Mouse (Mus musculus) forebrain, embryonic 14.5 days (tissue): ENCODE results near the gene Kif7. TPM values are rescaled to one million over a fixed set of nuclear protein-coding genes. Genes with fewer than 3 reads are reported as not detected.

Experiments used
- ATAC-seq: fragments of 200-750 bp; cut with Nextera tagmentation; 2 replicates; pipeline ENCODE4 v1.8.0; 2017; ENCODE audit warnings: mild to moderate bottlenecking, moderate library complexity
- DNase-seq: peaks from one replicate; pipeline ENCODE4 v3.0.0-alpha.2; 2015; ENCODE audit warnings: low spot score
- H3K27ac ChIP-seq: fragments of 300-500 bp; sonication (generic); 2 replicates; pipeline ENCODE4 v1.5.1; 2014; ENCODE audit warnings: low read depth, mild to moderate bottlenecking, control low read depth, low read length, moderate library complexity
- H3K27me3 ChIP-seq: fragments of 300-500 bp; sonication (generic); replicated peaks from 2 replicates; pipeline ENCODE4 v1.6.1; 2014; ENCODE audit warnings: low read length, control low read depth, mixed read lengths; ENCODE audit not compliant: control insufficient read depth, insufficient read depth
- H3K36me3 ChIP-seq: fragments of 300-500 bp; sonication (generic); 2 replicates; pipeline ENCODE4 v1.6.1; 2014; ENCODE audit warnings: low read length, control low read depth; ENCODE audit not compliant: control insufficient read depth, insufficient read depth
- H3K4me1 ChIP-seq: fragments of 300-500 bp; sonication (generic); 2 replicates; pipeline ENCODE4 v1.6.1; 2014; ENCODE audit warnings: antibody characterized with exemption, low read length, control low read depth; ENCODE audit not compliant: control insufficient read depth, insufficient read depth
- H3K4me2 ChIP-seq: fragments of 300-500 bp; sonication (generic); 2 replicates; pipeline ENCODE4 v1.6.1; 2014; ENCODE audit warnings: mild to moderate bottlenecking, control low read depth, low read length
- H3K4me3 ChIP-seq: fragments of 300-500 bp; sonication (generic); 2 replicates; pipeline ENCODE4 v1.5.1; 2014; ENCODE audit warnings: low read depth, low read length, control low read depth
- H3K9ac ChIP-seq: fragments of 300-500 bp; sonication (generic); 2 replicates; pipeline ENCODE4 v1.6.1; 2014; ENCODE audit warnings: mild to moderate bottlenecking, low read length, control low read depth, moderate library complexity
- H3K9me3 ChIP-seq: fragments of 300-500 bp; sonication (generic); replicated peaks from 2 replicates; pipeline ENCODE4 v1.6.1; 2016; ENCODE audit warnings: low read length, control low read depth, mixed read lengths; ENCODE audit not compliant: control insufficient read depth
- WGBS: fragments of 180-500 bp; shearing (Covaris S2); extraction: QIAGEN DNeasy Blood & Tissue Kit; methylation state at CpG from one replicate; pipeline ENCODE4 v1.1.7; 2014; 5-methylcytosine and 5-hydroxymethylcytosine counted together
- polyA plus RNA-seq: library from polyadenylated mRNA; unstranded; fragments of >200 nt; fragmentation: Nextera tagmentation; extraction: Ambion mirVana; gene quantifications from 2 replicates; pipeline ENCODE4 v1.2.1, GENCODE M21; 2014

The Kif7 gene
- polyA plus RNA-seq, 1 experiment from 2014 or later: 1.9 TPM

- H3K4me2 ChIP-seq: no peak overlapping the region
- DNase-seq: no peak
- no peak overlapping the region for H3K9ac ChIP-seq
- 0 out of 2 replicates have a peak, but pooled peaks cover 3% of the 10 kb centered on the region for H3K4me1 ChIP-seq
- H3K27me3 ChIP-seq: no peaks in the 10 kb centered on the region
- no peaks in the 10 kb centered on the region for H3K9me3 ChIP-seq
- no peak for ATAC-seq
- H3K4me3 ChIP-seq: no peak overlapping the region
- H3K36me3 ChIP-seq: no peaks in the 10 kb centered on the region
- 10% methylated on average over 1 of the region's 1 CpGs for WGBS
- no peak overlapping the region for H3K27ac ChIP-seq
Measured at GRCm38 (mm10) chr7:79654586-79654985, 60.9 kb downstream of the Kif7 start.

GRCm38 (mm10) chr7:79654185-79654584 is 61.3 kb downstream of the Kif7 start:
- Histone ChIP-seq H3K27me3 (no peaks in the 10 kb centered on the region), H3K9ac (no peak overlapping the region), H3K27ac (no peak overlapping the region), H3K4me3 (no peak overlapping the region), H3K4me2 (no peak overlapping the region), H3K9me3 (no peaks in the 10 kb centered on the region), H3K36me3 (no peaks in the 10 kb centered on the region), H3K4me1 (no peaks in the 10 kb centered on the region)
- WGBS: 58% methylated on average over 1 of the region's 1 CpGs
- ATAC-seq (no peak), DNase-seq (no peak)

- no peak overlapping the region for H3K4me3 ChIP-seq
- H3K27ac ChIP-seq: no peak overlapping the region
- no peaks in the 10 kb centered on the region for H3K27me3 ChIP-seq
- H3K9me3 ChIP-seq: no peaks in the 10 kb centered on the region
- no peaks in the 10 kb centered on the region for H3K36me3 ChIP-seq
- no peak overlapping the region for H3K9ac ChIP-seq
- peak; percentile 75 for DNase-seq
- H3K4me1 ChIP-seq: no peaks in the 10 kb centered on the region
- WGBS: 10% methylated on average over 3 of the region's 3 CpGs
- no peak for ATAC-seq
- no peak overlapping the region for H3K4me2 ChIP-seq
Measured at GRCm38 (mm10) chr7:79649005-79649404, 66.5 kb downstream of the Kif7 start.

Other genes starting within 250 kb of the Kif7 start
- gene Polg, start 249.4 kb downstream of the Kif7 start, polyA plus RNA-seq: 20.2 and 23.4 TPM in 2 replicates
- gene Rhcg, start 98.1 kb downstream of the Kif7 start, polyA plus RNA-seq: 1.6 and 4.2 TPM in 2 replicates
- 3.5 and 3.6 TPM in 2 replicates for gene Ticrr, start 55.5 kb downstream of the Kif7 start, polyA plus RNA-seq
- gene Plin1, start 17.2 kb upstream of the Kif7 start, polyA plus RNA-seq: not detected in 2 replicates
- gene Pex11a, start 27.4 kb upstream of the Kif7 start, polyA plus RNA-seq: 15.1 and 16.7 TPM in 2 replicates
- gene Wdr93, start 27.4 kb upstream of the Kif7 start, polyA plus RNA-seq: 0.46 and 0.52 TPM in 2 replicates
- gene Mesp1, start 78.1 kb upstream of the Kif7 start, polyA plus RNA-seq: not detected in 2 replicates
- gene Mesp2, start 95.0 kb upstream of the Kif7 start, polyA plus RNA-seq: 1.9 and 2.2 TPM in 2 replicates
- 2.7 and 4.2 TPM in 2 replicates for gene Anpep, start 145.3 kb upstream of the Kif7 start, polyA plus RNA-seq
- gene Ap3s2, start 204.9 kb upstream of the Kif7 start, polyA plus RNA-seq: 50.5 and 52.5 TPM in 2 replicates
- gene Arpin, start 219.6 kb upstream of the Kif7 start, polyA plus RNA-seq: 16.0 and 17.3 TPM in 2 replicates